Mouse (Mus musculus): ENCODE data around the gene Lrpprc.

Lrpprc gene

DNA sequence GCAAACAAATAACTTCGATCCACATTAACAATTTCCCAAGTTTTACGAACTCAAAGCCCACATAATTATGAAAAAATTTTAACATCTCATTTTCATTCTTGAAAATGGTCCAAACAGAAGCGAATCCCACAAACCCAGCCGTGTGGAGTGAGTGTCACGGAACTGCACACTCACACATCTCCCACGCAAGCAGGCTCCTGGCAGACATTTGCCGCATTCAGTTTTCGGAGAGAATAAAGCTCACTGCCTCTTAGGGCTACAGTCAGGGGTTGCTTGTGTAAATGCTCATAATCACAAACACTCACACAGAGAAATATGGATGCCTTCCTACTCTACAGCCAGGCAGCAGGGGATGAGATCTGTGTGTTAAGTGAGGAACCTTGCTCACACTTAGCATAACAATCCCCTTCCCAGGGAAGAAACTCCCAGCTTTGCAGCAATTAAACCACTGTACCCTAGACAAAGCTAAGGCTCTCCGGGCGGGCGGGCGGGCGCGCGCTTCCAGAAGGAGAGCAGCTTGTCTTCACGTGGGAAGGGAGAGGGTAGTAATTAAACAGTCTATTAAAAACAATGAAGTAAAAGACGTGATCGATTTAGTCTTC lies 76.9 kb downstream of the Lrpprc start:
- no peak for DNase-seq

DNA sequence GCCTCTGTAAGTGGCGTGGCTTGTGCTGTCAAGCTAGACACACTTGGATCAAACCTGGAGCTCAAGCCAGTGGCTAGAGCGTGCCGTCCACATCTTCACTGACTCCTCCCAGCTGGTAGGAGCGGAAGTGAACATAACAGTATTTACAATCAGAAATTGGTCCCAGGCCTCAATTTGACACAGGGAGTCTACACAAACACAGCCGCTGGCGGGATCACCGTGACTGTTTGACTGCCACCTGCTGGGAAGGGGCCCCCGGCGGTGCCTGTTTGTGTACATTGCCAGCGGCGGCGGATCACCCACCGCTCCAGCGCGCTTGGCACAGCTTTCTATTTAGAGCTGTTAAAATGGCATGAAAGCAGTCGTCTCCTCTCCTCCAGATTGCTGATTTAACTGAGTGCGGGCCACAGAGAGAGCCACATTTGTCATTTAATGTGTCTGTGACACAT lies 81.2 kb downstream of the Lrpprc start:
- no peak for DNase-seq

DNA sequence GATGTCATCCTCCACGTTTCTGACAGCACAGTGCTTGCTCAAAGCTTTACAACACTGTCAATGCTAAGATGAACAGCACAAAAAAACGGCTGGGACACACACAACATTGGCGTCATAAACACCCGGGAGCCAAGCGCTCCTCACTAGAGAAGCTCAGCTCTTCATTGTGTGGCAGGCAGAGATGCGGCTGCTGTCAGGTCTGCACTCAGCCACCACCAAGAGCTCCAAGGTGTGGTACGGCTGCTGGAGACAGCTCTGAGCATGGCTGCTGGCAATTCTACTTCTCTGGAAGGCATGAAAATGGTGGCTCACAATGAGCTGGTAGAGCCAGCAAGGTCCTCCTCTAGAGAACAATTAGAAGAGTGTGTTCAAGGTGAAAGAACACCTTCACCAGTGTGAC lies 81.8 kb downstream of the Lrpprc start:
- DNase-seq = no peak

DNA sequence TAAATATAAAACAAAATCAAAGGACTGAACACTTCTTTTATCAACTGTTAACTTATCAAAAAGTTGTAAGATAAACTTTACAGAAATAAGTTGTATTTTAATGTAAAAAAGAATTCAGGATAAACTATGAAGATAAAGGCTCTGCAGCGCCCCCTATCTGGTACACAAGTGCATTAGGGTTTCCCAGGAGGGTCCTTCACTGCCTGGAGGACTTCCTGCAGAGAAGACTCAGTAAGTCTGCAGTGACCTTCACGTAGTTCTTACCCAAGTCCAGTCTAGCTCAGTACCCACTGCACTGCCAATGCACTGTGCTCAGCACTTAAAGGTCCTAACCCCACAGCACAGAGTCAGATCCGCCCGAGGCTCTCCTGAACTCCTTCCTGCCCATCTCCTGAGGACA lies 83.2 kb downstream of the Lrpprc start:
- DNase-seq = peak in 1 of 2 experiments; percentile 23

DNA sequence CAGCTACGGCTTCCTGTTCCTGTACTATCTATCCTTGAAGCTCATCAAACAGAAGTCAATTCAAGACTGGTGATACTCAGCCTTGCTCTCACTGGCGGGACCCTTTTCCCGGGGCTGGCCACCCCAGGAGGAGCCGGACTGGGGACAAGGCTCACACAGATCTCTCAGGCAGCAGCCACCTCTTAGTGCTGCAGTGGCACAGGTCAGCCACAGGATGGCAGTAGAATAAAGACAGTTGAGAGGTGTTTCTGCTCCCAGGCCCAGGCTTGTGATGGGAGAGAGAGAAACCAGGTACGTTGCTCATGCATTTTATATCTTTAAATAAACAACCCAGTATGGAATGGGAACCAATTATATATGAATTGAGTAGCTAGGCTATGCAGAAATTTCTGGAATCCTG lies 91.9 kb downstream of the Lrpprc start:
- DNase-seq = peak; percentile 37 to 40

DNA sequence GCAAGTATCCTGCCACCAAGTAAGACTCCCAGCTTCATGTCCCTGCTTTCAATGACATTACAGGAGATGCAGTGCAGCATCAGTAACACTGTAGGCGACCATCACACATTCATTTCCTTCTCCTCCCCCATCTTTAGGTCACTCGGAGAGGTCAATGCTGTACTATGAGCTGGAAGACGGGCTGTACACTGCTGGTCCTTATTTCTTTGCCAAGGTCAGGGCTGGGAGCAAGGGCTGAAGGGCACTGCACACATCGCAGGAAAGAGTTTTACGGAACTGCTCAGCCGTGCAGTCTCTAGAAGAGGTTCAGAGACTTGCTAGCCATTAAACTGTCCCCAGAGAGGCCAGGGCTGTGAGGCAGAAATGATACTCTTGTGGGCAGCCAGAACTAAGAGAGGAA lies 94.1 kb downstream of the Lrpprc start:
- DNase-seq = no peak

DNA sequence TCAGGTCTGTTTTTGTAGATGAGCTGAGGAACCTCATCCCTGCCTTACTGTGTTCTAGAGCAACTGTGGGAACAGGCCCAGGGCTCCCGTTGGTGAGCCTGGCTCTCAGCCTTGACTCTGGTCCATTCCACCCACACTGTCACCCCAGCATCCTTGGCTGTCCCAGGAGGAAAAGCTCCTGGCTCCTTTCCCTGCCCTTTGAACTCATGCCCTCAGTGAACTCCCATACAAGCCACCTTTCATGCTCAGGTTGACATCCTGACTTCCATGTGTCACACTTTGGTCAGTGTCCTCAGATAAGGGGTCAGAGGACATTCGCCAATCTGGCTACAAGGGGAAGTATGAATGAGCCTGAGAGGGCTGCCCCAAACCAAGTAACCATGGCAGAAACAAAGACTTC lies 96.8 kb downstream of the Lrpprc start:
- no peak for DNase-seq

DNA sequence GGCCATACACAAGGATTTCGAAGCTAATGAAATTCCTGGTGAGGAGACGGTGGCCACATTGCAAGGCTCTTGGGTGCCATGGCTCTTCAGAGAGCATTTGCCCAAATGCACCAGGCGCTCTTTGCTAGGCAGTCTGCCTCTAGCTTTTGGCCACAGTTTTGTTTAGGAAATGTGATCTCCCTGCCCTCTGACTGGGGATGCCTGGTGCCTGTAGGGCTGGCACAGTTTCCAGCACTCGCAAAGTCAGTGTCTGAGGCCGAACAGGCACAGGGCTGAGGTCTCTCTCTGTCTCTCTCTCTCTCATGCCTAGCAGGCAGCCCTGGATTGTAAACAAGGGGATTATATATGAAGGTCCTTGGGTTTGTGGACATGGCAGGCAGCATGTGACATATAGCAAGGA lies 100.5 kb downstream of the Lrpprc start:
- no peak for DNase-seq

DNA sequence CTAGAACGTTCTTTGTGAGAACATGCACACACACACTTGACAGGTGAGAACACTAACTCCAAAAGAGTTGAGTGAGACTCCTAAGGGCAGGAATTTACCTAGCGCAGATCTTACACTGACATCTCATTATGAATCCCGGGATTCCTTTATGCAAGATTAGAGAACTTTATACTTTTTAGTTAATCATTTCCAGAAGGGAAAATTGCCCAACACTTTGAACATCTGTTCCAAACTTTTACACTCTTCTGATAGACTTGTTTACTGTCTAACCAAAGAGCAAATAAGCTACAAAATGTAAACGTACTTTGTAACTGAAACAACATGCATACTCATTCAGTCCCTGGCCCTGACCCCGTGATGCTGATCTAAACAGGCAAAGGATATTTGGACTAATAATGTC lies 101.3 kb downstream of the Lrpprc start:
- DNase-seq = no peak

DNA sequence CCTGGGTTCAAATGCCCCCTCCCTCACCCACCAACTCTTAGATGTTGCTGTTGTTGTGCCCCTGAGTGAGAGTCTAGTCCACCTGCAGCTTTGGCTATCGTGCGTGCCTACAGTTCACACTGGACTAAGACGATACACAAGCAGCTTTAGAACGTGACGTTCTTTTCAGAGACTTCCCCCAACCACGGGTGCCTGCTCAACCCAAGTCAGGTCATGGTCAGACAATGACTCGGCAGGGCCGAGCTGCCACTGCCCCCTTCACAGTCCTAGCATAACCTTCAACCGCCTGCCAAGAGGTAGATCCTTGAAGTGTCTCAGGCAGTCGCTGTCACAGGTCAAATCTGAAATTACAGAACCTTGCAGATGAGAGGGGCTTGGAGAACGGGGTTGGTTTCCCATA lies 101.8 kb downstream of the Lrpprc start:
- no peak for DNase-seq

DNA sequence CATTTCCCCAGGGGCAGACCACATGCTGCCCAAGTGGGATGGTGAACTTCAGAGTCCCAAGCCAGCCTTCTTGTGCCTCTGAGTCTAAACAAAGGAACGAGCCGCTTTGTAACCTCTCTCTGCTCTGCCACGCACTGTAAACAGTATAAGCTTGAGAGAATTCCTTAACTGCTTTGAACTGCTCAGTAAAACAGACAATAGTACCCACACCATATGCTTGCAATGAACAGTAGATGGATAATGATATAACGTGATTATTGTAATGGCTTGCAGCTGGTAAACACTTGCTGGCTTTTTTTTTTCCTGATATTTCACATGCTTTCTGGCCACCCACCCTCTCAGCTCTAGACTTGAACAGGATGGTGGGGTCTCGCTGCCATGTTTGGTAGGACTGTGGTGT lies 102.6 kb downstream of the Lrpprc start:
- no peak for DNase-seq

DNA sequence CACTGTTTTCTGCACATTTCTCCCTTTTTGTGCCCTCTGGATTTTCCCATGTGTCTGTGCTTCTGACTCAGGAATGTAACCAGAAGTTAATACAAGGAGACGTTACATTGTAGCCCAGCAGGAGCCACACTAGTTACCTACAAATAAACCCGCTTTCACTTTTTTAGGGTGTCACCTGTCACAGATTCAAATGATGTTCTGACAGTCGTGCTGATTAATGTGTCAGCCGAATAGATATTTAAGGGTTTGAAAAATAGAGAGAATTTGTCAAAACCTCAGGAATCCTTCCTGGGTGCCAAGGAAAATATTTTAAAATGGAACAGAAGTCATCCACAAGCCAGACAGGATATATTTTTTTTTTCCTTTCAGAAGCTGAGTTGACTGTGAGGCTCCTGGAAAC lies 105.3 kb downstream of the Lrpprc start:
- DNase-seq = no peak

DNA sequence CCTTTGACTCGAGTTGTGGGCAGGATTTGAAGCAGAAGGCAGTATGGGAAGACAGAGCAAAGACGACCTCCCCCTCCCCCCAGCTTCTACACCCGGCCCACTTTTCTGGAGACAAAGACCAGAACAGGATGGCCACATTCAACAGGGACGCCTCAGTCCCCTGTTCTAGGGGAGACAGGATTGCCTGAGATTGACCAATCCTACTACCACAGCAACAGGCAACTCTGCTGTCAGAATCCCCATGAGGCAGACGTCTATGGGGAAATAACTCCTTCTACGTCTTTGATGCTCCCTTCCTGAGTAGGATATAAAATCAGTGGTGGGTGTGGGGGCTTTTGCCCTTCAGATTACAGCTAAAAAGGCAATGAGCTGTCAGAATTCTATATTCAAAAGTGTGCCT lies 106.3 kb downstream of the Lrpprc start:
- DNase-seq = no peak

DNA sequence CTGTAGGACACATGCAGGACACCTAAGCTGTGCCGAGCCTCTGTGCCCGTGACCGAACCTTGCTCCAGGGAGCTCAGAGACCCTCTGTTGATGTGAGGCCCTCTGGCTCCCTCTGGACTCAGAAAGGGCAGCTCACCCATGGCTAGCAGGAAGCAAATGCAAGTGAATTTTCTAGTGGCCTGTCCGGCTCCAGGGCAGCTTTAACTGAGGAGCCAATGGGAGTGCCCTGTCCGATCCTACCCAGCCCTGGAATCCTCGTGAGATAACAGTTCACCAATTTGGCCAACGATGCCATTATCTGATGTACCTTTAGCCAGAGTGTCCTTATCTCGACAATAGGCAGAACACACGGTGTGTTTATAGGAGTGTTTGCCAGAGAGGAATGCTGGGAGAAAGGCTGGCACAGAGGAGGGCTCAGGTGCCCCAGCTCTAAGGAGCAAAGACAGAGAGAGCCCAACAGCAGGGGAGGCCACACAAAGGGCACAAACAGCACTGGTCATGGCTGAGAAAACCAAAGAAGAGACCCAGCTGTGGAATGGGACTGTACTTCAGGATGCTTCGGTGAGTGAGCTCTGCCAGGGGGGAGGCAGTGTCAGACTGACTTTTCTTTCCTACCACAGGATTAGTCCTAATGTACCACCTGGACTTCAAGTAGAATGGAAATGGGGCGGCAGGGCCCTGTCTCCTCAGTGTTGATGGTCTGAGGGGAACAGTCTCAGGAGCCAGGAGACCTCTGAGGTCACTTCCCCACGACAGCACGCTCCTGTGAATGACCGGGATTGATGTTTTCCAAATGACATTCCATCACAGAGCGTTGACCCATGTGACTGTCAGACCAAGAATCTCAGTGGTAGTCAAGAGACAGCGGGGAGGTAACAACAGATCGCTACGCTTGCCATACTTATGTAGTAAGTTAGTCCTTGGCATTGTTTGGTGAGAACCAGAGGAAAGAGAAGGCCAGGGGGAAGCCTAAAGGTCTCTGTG lies 107.6 kb downstream of the Lrpprc start, which contains the start of gene Abcg5:
Gene Abcg5 (minus strand): TSS at position 278 of the 984 bp plus-strand sequence.
- no peak for DNase-seq

DNA sequence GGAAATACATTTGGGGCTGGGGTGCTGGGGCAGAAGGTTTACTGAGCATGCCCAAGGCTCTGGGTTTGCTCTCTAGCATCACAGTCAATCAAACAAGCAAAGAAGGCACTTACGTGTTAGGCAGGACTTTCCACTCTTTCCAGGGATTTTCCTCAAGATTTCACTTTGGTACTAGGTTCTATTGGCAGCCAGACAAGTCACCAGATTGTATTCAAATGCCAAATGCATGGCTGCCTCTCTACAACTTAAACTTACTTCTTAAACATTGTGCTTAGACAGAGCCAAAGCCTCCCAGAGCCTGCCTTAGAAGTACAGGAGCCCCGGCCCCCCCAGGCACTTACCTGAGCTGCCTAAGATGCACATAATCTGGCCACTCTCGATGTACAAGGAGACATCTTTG lies 108.9 kb downstream of the Lrpprc start:
- no peak for DNase-seq

DNA sequence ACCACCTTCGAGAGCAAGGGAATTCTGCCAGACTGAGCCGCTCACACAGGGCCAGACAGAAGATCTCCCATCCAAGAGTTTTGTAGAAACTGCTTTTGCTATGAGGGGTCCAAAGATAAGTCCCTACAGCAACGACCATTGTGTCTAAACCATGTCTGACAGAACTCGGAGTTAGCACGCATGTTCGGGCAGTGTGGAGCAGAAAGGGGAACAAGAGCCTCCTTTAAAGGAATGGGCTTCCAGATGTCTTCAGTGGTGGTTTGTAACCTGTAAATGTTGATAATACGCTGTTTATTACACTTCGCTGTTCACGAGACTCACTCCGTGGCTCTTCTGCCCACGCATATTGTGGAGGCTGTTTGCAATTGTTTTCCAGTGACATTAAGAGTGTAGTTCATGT lies 113.0 kb downstream of the Lrpprc start:
- DNase-seq = no peak

DNA sequence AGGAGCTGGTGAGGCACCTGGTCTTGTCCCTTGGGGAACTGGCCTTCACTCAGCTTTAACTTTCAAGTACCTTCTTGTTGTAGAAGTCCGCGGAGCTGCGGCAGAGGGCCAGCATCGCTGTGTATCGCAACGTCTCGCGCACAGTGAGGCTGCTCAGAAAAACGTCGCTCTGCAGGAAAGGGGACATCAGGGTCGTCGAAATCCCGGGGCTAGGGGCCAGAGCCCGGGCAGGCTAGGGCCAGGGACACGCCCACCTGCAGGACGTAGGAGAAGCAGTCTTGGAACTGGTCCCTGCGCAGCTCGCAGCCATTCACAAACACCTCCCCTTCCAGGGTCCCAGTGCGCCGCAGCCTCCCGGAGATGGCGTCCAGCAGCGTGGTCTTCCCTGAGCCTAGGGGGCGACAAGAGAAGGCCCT lies 114.6 kb downstream of the Lrpprc start, which contains the start of gene Abcg8:
Gene Abcg8 (plus strand): TSS at position 352 of the 416 bp plus-strand sequence.
- no peak for DNase-seq

DNA sequence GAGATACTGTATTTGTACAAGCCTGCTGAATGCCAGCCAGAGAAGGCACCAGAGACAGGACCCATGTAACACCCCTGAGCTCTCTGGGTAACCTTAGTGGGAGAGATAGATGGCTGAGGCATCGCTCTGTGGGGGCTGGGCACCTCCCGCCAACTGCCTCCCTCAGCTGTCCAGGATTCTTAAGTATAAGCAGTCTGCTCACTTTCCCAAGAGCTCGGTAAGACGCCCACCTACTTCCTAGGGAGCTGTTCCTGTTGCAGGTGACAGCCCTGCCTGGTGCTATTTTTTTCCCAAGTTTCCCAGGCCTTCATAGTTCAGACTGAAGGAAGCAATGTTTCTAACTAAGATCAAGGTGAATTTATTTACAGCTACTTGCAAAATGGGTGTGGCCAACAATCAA lies 115.4 kb downstream of the Lrpprc start:
- no peak for DNase-seq

DNA sequence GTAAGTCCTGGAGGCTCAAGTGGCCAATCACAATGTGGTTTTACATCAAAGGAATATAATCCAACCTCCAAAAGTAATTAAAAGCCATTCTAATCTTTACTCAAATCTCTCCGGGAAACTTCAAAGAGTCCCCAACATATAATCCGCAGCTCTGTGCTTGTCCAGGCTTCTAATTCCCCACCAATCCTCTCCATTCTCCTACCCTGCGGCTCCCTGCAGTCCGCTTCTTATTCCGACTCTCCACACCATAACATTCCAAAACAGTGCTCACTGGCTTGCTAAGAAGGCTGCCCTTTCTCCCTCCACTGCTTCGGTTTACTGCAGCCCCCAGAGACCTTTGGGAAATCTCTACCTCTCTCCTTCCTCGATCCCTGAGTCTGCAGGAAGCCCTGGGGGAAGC lies 116.5 kb downstream of the Lrpprc start:
- DNase-seq = no peak

DNA sequence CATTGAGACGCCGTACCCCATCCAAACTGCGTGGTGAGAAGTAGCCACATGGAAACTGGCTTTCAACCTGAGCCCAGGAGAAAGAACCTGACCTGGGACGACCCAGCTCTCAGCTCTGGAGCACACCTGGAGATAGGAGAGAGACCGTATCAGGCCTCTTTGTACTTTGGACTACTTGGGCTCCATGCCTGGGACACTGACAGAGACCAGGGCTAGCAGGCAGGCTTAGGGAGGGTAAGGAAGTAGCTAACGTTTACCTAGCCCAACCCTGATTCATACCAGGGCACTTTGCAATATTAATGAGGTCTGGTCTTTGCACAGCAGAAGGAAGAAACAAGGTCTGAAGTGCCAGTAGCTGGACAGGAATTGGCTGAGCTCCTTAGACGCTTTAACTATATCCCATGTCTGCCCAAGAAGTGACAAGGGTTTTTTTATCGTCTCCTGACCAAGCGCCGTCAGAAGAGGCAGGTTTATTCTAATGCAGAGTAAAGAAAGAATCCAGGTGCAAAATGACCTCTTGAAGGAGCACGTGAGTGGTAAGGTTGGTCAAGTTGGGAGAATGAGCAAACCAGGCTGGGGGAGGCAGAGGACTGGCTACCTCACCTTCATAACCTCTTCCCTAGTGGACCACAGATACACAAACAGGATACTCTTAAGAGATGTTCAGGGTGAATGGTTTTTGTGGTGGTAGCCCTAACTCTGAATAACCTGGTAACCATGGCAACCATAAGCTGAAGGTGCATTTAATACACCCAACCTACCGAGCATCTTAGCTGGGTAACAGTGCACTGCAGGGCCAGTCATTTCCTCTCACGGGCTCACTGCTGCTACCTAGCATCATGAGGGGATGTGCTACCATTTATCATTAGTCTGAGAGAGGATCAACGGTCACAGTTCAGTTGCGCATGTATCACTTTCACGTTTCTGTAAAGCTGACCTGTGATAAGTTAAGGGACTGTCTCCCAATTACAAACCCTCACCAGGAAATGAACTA lies 117.9 kb downstream of the Lrpprc start:
- DNase-seq = no peak

DNA sequence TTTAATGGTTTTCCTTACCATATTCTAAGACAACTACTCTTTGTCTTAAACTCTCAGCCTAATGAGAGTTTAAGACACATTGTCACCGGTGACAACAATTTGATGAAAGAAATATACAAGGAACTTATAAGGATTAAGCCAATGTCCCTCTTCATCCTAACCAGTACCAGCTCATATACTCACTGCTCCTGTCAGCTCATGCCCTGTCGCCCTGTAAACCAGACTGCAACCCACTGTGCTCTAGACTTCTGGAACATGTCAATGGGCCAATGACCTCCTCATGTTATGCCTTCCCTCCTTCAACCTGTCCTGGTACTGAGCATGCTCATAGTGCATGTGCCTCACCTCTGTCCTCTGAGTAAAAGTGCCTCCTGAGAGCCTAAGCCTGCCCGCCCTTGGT lies 122.7 kb downstream of the Lrpprc start:
- no peak for DNase-seq

DNA sequence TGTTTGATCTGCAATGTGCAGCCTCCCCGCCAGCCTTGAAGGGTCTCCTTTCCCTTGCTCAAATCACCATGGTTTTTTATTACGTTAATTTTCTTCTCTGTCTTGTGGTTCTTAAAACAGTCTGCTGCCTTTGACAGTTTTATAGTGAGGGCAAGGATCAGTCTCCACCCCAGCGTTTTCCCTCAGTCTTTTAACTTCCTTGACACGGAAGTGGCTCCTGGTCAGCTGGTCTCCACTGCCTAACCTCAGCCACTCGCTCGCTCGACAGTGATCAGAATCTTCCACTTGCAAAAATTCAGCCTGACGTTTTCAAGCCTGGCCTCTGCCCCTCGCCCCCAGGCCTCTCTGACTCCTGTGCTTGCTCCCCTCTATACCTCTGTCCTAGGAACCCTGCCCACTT lies 124.9 kb downstream of the Lrpprc start:
- DNase-seq = no peak

DNA sequence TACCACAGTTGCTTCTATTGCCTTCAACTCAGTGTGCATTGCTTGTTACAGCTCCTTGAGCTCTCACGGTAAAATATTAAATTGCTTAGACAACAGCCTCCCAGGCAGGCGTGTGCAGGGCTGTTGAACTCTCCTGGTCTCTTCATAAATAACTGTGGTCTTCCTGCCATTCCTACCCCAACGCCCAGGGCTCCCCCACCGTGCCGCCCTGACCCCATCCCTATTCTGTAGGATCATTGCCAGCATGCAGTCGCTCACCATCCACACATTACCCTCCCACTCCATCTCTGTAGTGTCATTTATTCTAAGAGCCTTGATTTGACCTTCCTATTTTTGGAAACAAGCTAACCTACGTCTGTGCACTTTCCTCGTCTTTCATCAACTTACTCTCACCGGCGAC lies 125.5 kb downstream of the Lrpprc start:
- DNase-seq = no peak
